Mouse (Mus musculus): Measurements from ENCODE around the gene Rlbp1.

DNA sequence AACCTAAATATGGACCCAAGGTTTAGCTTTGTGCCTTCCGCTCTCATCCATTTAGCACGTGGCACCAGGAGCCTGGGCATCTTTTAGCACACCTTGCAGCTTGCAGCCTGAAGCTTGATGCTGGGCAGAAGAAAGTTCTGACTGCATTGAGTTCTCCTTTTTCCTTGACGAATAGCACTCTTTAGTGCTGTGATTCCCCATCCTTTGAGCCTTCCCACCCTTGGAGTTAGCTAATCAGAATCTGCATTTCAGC lies 27.7 kb downstream of the Rlbp1 start:
- TF ChIP-seq CTCF (IDR thresholded peaks at IDR 0.05; ENCODE audit: low read depth, low read length) (no peak), POLR2A (IDR thresholded peaks at IDR 0.05; ENCODE audit: insufficient read depth, low read length) (no peak), EP300 (IDR thresholded peaks at IDR 0.05; ENCODE audit: insufficient read depth, low read depth, low read length) (no peak)
